Mouse (Mus musculus): ENCODE results near the gene Mettl21a.

DNA sequence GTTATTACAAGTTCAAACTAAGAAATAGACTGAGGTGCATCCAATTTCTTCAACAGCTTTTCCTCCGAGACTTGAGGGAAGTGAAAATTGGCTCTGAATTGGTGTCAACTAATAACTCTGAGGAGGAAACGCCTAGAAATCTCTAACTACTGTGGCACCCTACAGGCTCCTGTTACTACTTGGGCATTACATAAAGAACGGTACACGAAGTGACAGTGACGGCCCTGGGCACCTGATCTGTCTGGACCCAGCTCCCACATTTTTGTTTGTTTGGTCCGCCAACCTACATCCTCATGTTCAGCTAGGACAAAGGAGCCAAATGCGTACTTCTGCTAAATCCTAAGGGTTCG, 536 bp downstream of the Mettl21a start:
- no peak for TF ChIP-seq CTCF (IDR thresholded peaks at IDR 0.05; ENCODE audit: low read depth, low read length)
- TF ChIP-seq POLR2AphosphoS5 (IDR thresholded peaks at IDR 0.05; ENCODE audit: insufficient replicate concordance, low read depth, low read length): no peak
- no peak for TF ChIP-seq TAL1 (conservative IDR thresholded peaks at IDR 0.05; ENCODE audit: low read depth, low read length)

Data from G1E (cell line).